Mouse (Mus musculus) embryo, embryonic 10.5 days (tissue): ENCODE measurements around the gene Defa31.
"Not testable (repeated sequence)": the region's sequence is repeated elsewhere in the genome, so short reads cannot be mapped to it uniquely, and the experiment has no call there.

Source experiments
- DNase-seq: peaks from one replicate; pipeline ENCODE4 v3.0.0-alpha.2; 2015; ENCODE audit warnings: low spot score

Defa31 gene

DNA sequence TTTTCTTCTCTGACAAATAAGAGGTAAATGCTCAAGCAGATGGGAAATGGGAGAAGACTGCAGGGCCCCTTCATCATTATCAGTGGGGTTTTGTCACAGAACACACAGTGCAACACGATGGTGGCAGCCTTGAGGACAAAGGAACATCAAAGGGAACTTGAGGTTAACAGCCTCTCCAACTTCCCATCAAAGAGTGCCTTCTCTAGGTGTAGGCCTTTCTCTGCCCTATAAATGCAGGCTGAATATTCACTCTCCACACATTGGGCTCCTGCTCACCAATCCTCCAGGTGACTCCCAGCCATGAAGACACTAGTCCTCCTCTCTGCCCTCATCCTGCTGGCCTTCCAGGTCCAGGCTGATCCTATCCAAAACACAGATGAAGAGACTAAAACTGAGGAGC lies at the start of gene Defa31:
Defa31 (plus strand) TSS at position 301 of the 400 bp plus-strand sequence.
- DNase-seq = not testable (repeated sequence)

DNA sequence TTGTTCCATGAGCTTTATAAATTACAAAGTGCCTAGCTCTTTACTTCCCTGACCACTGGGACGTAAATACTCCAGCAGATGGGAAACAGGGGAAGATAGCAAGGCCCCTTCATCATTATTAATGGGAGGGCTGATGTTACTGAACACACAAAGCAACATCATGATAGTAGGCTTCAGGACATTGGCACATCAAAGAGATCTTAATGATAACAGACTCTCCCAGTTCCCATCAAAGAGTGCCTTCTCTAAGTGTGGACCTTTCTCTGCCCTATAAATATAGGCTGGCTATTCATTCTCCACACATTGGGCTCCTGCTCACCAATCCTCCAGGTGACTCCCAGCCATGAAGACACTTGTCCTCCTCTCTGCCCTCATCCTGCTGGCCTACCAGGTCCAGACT lies 29.4 kb upstream of the Defa31 start, which contains the start of gene Defa22:
Defa22 (plus strand) TSS at position 301 of the 400 bp plus-strand sequence.
- not testable (repeated sequence) for DNase-seq

DNA sequence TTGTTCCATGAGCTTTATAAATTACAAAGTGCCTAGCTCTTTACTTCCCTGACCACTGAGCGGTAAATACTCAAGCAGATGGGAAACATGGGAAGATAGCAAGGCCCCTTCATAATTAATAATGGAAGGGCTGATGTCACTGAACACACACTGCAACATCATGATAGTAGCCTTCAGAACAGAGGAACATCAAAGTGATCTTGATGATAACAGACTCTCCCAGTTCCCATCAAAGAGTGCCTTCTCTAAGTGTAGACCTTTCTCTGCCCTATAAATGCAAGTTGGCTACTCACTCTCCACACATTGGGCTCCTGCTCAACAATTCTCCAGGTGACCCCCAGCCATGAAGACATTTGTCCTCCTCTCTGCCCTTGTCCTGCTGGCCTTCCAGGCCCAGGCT lies 9.8 kb downstream of the Defa31 start, which contains the start of gene Gm15293:
Gm15293 (plus strand) TSS at position 301 of the 400 bp plus-strand sequence.
- not testable (repeated sequence) for DNase-seq
